Mouse (Mus musculus) liver, adult 2 months (tissue): ENCODE measurements around the gene Fam192a.

Experiments used
- CTCF ChIP-seq: fragments of 200-500 bp; IDR thresholded peaks from 2 replicates; pipeline ENCODE4 v1.5.1; 2011; ENCODE audit warnings: low read depth, low read length, control low read depth
- POLR2A ChIP-seq: fragments of 200-500 bp; IDR thresholded peaks from 2 replicates; pipeline ENCODE4 v1.6.1; 2011; ENCODE audit warnings: low read length, control low read depth; ENCODE audit not compliant: insufficient read depth; ENCODE audit errors: extremely low read depth

- TF ChIP-seq POLR2A (no peak), CTCF (no peak)
Measured at GRCm38 (mm10) chr8:94591691-94592090, 10.1 kb downstream of the Fam192a start.
